Mouse (Mus musculus): ENCODE measurements around the gene Eif4a1.

DNA sequence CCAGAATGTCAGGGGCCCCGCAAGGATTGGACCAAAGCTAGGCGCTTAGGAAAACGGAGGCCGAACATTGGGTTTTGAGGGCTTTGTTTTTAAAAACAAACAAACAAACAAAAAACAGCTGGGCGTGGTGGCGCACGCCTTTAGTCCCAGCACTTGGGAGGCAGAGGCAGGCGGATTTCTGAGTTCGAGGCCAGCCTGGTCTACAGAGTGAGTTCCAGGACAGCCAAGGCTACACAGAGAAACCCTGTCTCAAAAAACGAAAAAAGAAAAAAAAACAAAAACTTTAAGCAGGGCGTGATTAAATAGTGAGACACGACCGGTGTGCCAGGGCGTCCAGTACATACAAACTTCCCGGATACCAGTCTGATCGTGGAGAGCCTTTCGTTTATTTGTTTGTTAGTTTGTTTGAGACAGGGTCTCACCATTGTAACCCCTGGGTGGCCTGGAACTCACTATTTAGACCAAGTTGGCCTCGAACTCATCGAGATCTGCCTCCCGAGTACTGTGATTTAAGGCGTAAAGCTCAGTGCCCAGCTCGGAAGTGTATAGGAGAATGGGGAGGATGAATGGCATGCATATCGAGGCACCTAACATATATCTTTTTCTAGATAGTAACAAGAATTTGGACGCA lies 10.1 kb upstream of the Eif4a1 start:
- TF ChIP-seq CTCF (IDR thresholded peaks at IDR 0.05; ENCODE audit: low read depth): no peak
- TF ChIP-seq EP300 (IDR thresholded peaks at IDR 0.05; ENCODE audit: low read depth): 0 out of 2 replicates have a peak, but pooled peaks have one; percentile 11
